Mouse (Mus musculus) ovary, postnatal 10 days (tissue): ENCODE measurements around the gene Gm20671.
"Not testable (repeated sequence)": the region's sequence is repeated elsewhere in the genome, so short reads cannot be mapped to it uniquely, and the experiment has no call there.

Experiments used
- DNase-seq: peaks from one replicate; pipeline ENCODE4 v3.0.0; 2022; ENCODE audit warnings: low spot score

Gene Gm20671

GRCm38 (mm10) chr5:32827009-32827408, at the start of gene Gm20671:
Gm20671 (minus strand) TSS chr5:32827109.
- DNase-seq, result no peak

- no peak for DNase-seq
These were observed 45.4 kb upstream of the Gm20671 start for GRCm38 (mm10) chr5:32872346-32872745.

- no peak for DNase-seq
These were observed 42.6 kb upstream of the Gm20671 start for GRCm38 (mm10) chr5:32869389-32870024.

- DNase-seq, result peak; percentile 76
These were observed 36.6 kb upstream of the Gm20671 start, which contains the start of gene Depdc5 for GRCm38 (mm10) chr5:32863253-32864228. Depdc5 (plus strand) TSS chr5:32863701.

GRCm38 (mm10) chr5:32862469-32863132, 35.7 kb upstream of the Gm20671 start:
- no peak for DNase-seq

- no peak for DNase-seq
These were observed 34.2 kb upstream of the Gm20671 start for GRCm38 (mm10) chr5:32861082-32861481.

- DNase-seq, result no peak
These were observed 30.9 kb upstream of the Gm20671 start for GRCm38 (mm10) chr5:32857781-32858220.

GRCm38 (mm10) chr5:32855274-32855673, 28.4 kb upstream of the Gm20671 start:
- not testable (repeated sequence) for DNase-seq

- DNase-seq, result no peak
These were observed 27.9 kb upstream of the Gm20671 start for GRCm38 (mm10) chr5:32854818-32855217.

GRCm38 (mm10) chr5:32853731-32854507, 27.0 kb upstream of the Gm20671 start, which contains the start of gene Prr14l:
Prr14l (minus strand) TSS chr5:32854256.
- peak; percentile 99 for DNase-seq

GRCm38 (mm10) chr5:32852026-32852425, 25.1 kb upstream of the Gm20671 start:
- no peak for DNase-seq

- DNase-seq, result not testable (repeated sequence)
These were observed 22.7 kb upstream of the Gm20671 start for GRCm38 (mm10) chr5:32849580-32849979.

- no peak for DNase-seq
These were observed 22.3 kb upstream of the Gm20671 start for GRCm38 (mm10) chr5:32849178-32849577.

- DNase-seq, result no peak
These were observed 13.1 kb upstream of the Gm20671 start for GRCm38 (mm10) chr5:32840029-32840428.

- no peak for DNase-seq
These were observed 10.1 kb upstream of the Gm20671 start for GRCm38 (mm10) chr5:32836976-32837375.

GRCm38 (mm10) chr5:32834497-32834896, 7.6 kb upstream of the Gm20671 start:
- no peak for DNase-seq

GRCm38 (mm10) chr5:32830054-32830453, 3.1 kb upstream of the Gm20671 start:
- no peak for DNase-seq

- not testable (repeated sequence) for DNase-seq
These were observed 1.9 kb upstream of the Gm20671 start for GRCm38 (mm10) chr5:32828766-32829165.

GRCm38 (mm10) chr5:32820471-32820870, 6.4 kb downstream of the Gm20671 start:
- no peak for DNase-seq

GRCm38 (mm10) chr5:32815396-32815795, 11.5 kb downstream of the Gm20671 start:
- no peak for DNase-seq

GRCm38 (mm10) chr5:32786454-32786853, 40.5 kb downstream of the Gm20671 start:
- DNase-seq, result not testable (repeated sequence)
